Mouse (Mus musculus) hindbrain, embryonic 12.5 days (tissue): Measurements from ENCODE around the gene Negr1. TPM values are rescaled to one million over a fixed set of nuclear protein-coding genes. Genes with fewer than 3 reads are reported as not detected.

Experiments
- ATAC-seq: fragments of 200-750 bp; cut with Nextera tagmentation; 2 replicates; pipeline ENCODE4 v1.8.0; 2017; ENCODE audit warnings: moderate TSS enrichment; ENCODE audit not compliant: low FRiP score
- H3K27ac ChIP-seq: fragments of 300-500 bp; sonication (generic); 2 replicates; pipeline ENCODE4 v1.5.1; 2016; ENCODE audit warnings: mild to moderate bottlenecking
- H3K27me3 ChIP-seq: fragments of 300-500 bp; sonication (generic); 2 replicates; pipeline ENCODE4 v1.6.1; 2016; ENCODE audit warnings: mild to moderate bottlenecking
- H3K36me3 ChIP-seq: fragments of 300-500 bp; sonication (generic); 2 replicates; pipeline ENCODE4 v1.6.1; 2016; ENCODE audit warnings: mild to moderate bottlenecking
- H3K4me1 ChIP-seq: fragments of 300-500 bp; sonication (generic); 2 replicates; pipeline ENCODE4 v1.6.1; 2016
- H3K4me2 ChIP-seq: fragments of 300-500 bp; sonication (generic); replicated peaks from 2 replicates; pipeline ENCODE4 v1.6.1; 2016; ENCODE audit warnings: mild to moderate bottlenecking
- H3K4me3 ChIP-seq: fragments of 300-500 bp; sonication (generic); 2 replicates; pipeline ENCODE4 v1.5.1; 2016; ENCODE audit warnings: mild to moderate bottlenecking
- H3K9ac ChIP-seq: fragments of 300-500 bp; sonication (generic); 2 replicates; pipeline ENCODE4 v1.6.1; 2016; ENCODE audit warnings: mild to moderate bottlenecking, moderate library complexity
- H3K9me3 ChIP-seq: fragments of 300-500 bp; sonication (generic); replicated peaks from 2 replicates; pipeline ENCODE4 v1.6.1; 2016; ENCODE audit warnings: mild to moderate bottlenecking
- WGBS: fragments of 180-500 bp; shearing (Covaris S2); methylation state at CpG from one replicate; pipeline ENCODE4 v1.1.7; 2016; 5-methylcytosine and 5-hydroxymethylcytosine counted together
- polyA plus RNA-seq: library from polyadenylated mRNA; unstranded; fragments of >200 nt; fragmentation: Nextera tagmentation; extraction: Ambion mirVana; gene quantifications from 2 replicates; pipeline ENCODE4 v1.2.1, GENCODE M21; 2016

The Negr1 gene
- polyA plus RNA-seq, 1 experiment from 2014 or later: 15.4 TPM

- no peaks in the 10 kb centered on the region for H3K27me3 ChIP-seq
- H3K4me2 ChIP-seq: no peak overlapping the region
- H3K4me1 ChIP-seq: no peaks in the 10 kb centered on the region
- WGBS: 87% methylated on average over 3 of the region's 3 CpGs
- no peak overlapping the region for H3K27ac ChIP-seq
- H3K4me3 ChIP-seq: no peak overlapping the region
- H3K9me3 ChIP-seq: no peaks in the 10 kb centered on the region
- H3K36me3 ChIP-seq: no peaks in the 10 kb centered on the region
- ATAC-seq: no peak
- H3K9ac ChIP-seq: no peak overlapping the region
Measured at GRCm38 (mm10) chr3:156823039-156823438, 261.4 kb downstream of the Negr1 start.

- Histone ChIP-seq H3K4me1 (no peaks in the 10 kb centered on the region), H3K9me3 (no peaks in the 10 kb centered on the region), H3K4me2 (no peak overlapping the region), H3K27me3 (no peaks in the 10 kb centered on the region), H3K4me3 (no peak overlapping the region), H3K9ac (no peak overlapping the region), H3K27ac (no peak overlapping the region), H3K36me3 (no peaks in the 10 kb centered on the region)
- 47% methylated on average over 3 of the region's 3 CpGs for WGBS
- ATAC-seq: no peak
Measured at GRCm38 (mm10) chr3:156833920-156834319, 272.3 kb downstream of the Negr1 start.

GRCm38 (mm10) chr3:156838550-156838949, 277.0 kb downstream of the Negr1 start:
- no peaks in the 10 kb centered on the region for H3K36me3 ChIP-seq
- WGBS: 78% methylated on average over 2 of the region's 2 CpGs
- ATAC-seq: no peak

DNA sequence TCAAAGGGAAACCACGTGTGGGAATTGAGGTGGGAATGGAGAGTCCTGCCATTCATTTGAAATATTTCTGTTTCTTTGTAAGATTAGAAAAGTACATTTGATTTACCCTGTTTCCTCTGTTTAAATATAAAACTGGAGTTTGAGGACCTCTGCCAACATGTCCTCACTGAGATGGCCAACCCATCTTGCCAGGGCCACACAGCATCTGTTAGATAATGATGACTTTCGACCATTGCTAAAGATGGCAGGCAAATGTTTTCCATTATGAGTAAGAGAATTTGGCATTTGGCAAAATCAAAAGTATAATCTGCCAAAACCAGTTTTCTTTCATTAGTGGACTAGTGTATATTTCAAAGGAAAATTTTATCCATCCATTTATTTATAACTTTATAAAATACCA, 286.8 kb downstream of the Negr1 start:
- ATAC-seq: no peak
- 84% methylated on average over 2 of the region's 2 CpGs for WGBS
- H3K9ac ChIP-seq: no peak overlapping the region
- H3K36me3 ChIP-seq: no peaks in the 10 kb centered on the region
- H3K4me2 ChIP-seq: no peak overlapping the region
- H3K9me3 ChIP-seq: no peaks in the 10 kb centered on the region
- H3K27ac ChIP-seq: no peak overlapping the region
- H3K4me3 ChIP-seq: no peak overlapping the region
- no peaks in the 10 kb centered on the region for H3K4me1 ChIP-seq
- H3K27me3 ChIP-seq: no peaks in the 10 kb centered on the region

More at GRCm38 (mm10) chr3:156838550-156838949, 277.0 kb downstream of the Negr1 start:
- Histone ChIP-seq H3K9ac (no peak overlapping the region), H3K4me3 (no peak overlapping the region), H3K27ac (no peak overlapping the region), H3K4me1 (no peaks in the 10 kb centered on the region), H3K9me3 (no peaks in the 10 kb centered on the region), H3K4me2 (no peak overlapping the region), H3K27me3 (no peaks in the 10 kb centered on the region)

- Histone ChIP-seq H3K4me2 (no peak overlapping the region), H3K9me3 (no peaks in the 10 kb centered on the region)
- 81% methylated on average over 3 of the region's 3 CpGs for WGBS
Measured at GRCm38 (mm10) chr3:156851921-156852320, 290.3 kb downstream of the Negr1 start.

GRCm38 (mm10) chr3:156870239-156870921, 308.8 kb downstream of the Negr1 start:
- H3K9me3 ChIP-seq: no peaks in the 10 kb centered on the region
- no peak overlapping the region for H3K4me3 ChIP-seq
- no peak overlapping the region for H3K4me2 ChIP-seq
- 70% methylated on average over 3 of the region's 3 CpGs for WGBS
- 0 out of 2 replicates have a peak overlapping the region, but pooled peaks have one; percentile 35 for H3K27ac ChIP-seq
- peaks cover 8% of the 10 kb centered on the region; the same call in 1 of the 2 replicates for H3K4me1 ChIP-seq
- H3K27me3 ChIP-seq: no peaks in the 10 kb centered on the region
- ATAC-seq: no peak
- no peak overlapping the region for H3K9ac ChIP-seq
- no peaks in the 10 kb centered on the region for H3K36me3 ChIP-seq

More at GRCm38 (mm10) chr3:156851921-156852320, 290.3 kb downstream of the Negr1 start:
- H3K27ac ChIP-seq: no peak overlapping the region
- H3K9ac ChIP-seq: no peak overlapping the region
- ATAC-seq: no peak
- no peaks in the 10 kb centered on the region for H3K27me3 ChIP-seq
- no peaks in the 10 kb centered on the region for H3K36me3 ChIP-seq
- H3K4me1 ChIP-seq: no peaks in the 10 kb centered on the region
- no peak overlapping the region for H3K4me3 ChIP-seq

- no peak overlapping the region for H3K4me3 ChIP-seq
- H3K4me2 ChIP-seq: no peak overlapping the region
- peak; percentile 68; the same call in 1 of the 2 replicates for ATAC-seq
- no peak overlapping the region for H3K9ac ChIP-seq
- peaks cover 8% of the 10 kb centered on the region; the same call in 1 of the 2 replicates for H3K4me1 ChIP-seq
- H3K27ac ChIP-seq: 0 out of 2 replicates have a peak overlapping the region, but pooled peaks have one; percentile 5
- H3K36me3 ChIP-seq: no peaks in the 10 kb centered on the region
- 14% methylated on average over 2 of the region's 2 CpGs for WGBS
- H3K27me3 ChIP-seq: no peaks in the 10 kb centered on the region
- no peaks in the 10 kb centered on the region for H3K9me3 ChIP-seq
Measured at GRCm38 (mm10) chr3:156870922-156871257, 309.3 kb downstream of the Negr1 start.

DNA sequence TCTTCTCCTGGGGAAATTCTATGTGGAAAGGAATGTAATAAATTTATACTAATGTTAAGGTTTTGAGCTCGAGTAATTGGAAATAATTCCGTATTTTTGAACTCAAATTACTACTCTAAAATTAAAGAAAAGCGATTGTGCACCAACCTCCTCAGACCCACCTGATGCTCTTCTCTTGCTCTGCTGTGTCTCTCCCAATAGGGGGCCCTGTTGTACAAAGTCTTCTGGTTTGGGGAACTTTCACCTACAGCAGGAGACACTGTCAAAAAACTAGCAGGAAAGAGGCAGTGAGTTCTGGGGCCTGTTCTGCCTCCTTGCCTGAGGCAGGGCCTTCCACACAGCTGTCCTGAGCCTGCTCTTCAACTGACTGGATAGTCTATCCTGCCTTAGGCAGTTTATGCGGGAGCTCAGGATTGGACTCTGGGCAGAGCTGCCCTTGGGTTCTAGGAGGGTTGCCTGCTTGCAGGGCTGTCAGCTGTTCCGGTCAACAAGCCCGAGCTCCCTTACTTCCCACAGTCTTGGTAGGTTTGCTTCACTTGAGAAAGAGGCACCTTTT, 310.1 kb downstream of the Negr1 start:
- 83% methylated on average over 6 of the region's 6 CpGs for WGBS
- no peak overlapping the region for H3K4me2 ChIP-seq
- no peak overlapping the region for H3K27ac ChIP-seq
- peaks cover 8% of the 10 kb centered on the region; the same call in 1 of the 2 replicates for H3K4me1 ChIP-seq
- no peaks in the 10 kb centered on the region for H3K27me3 ChIP-seq
- no peak overlapping the region for H3K4me3 ChIP-seq
- H3K36me3 ChIP-seq: no peaks in the 10 kb centered on the region
- H3K9ac ChIP-seq: no peak overlapping the region
- 0 out of 2 replicates have a peak, but pooled peaks have one; percentile 41 for ATAC-seq
- no peaks in the 10 kb centered on the region for H3K9me3 ChIP-seq

DNA sequence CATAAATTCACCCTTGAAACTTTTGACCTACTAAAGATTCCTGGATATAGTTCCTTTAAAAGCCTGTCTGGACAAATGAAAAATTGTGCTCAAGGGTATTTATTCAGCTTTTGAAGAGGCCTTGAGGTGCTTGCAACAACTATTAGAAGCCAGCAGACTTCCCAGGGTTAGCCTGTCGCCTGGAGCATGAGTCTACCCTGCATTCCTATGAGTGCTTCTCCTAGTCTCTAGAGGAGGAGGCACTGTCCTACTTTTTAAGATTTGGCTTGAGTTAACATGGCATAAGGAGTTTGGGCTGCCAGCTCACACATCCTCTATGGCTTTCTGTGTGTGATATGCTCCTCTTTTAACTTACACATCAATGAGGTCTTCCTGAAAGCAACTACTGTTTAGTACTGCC, 315.0 kb downstream of the Negr1 start:
- Histone ChIP-seq H3K36me3 (no peaks in the 10 kb centered on the region), H3K27ac (no peak overlapping the region), H3K4me1 (peaks cover 2% of the 10 kb centered on the region; the same call in 1 of the 2 replicates), H3K27me3 (no peaks in the 10 kb centered on the region), H3K9ac (no peak overlapping the region), H3K9me3 (no peaks in the 10 kb centered on the region), H3K4me2 (no peak overlapping the region), H3K4me3 (no peak overlapping the region)
- ATAC-seq: no peak
- 83% methylated on average over 1 of the region's 1 CpGs for WGBS

- Histone ChIP-seq H3K36me3 (no peaks in the 10 kb centered on the region), H3K4me1 (no peaks in the 10 kb centered on the region), H3K9ac (no peak overlapping the region), H3K4me3 (no peak overlapping the region), H3K9me3 (no peaks in the 10 kb centered on the region), H3K27ac (no peak overlapping the region), H3K4me2 (no peak overlapping the region), H3K27me3 (no peaks in the 10 kb centered on the region)
- 81% methylated on average over 3 of the region's 3 CpGs for WGBS
- ATAC-seq: no peak
Measured at GRCm38 (mm10) chr3:156882129-156882528, 320.5 kb downstream of the Negr1 start.

- H3K9me3 ChIP-seq: no peaks in the 10 kb centered on the region
- H3K27ac ChIP-seq: no peak overlapping the region
- no peak overlapping the region for H3K4me3 ChIP-seq
- no peak overlapping the region for H3K9ac ChIP-seq
- WGBS: 89% methylated on average over 1 of the region's 1 CpGs
- no peaks in the 10 kb centered on the region for H3K36me3 ChIP-seq
- H3K27me3 ChIP-seq: no peaks in the 10 kb centered on the region
- no peaks in the 10 kb centered on the region for H3K4me1 ChIP-seq
- no peak for ATAC-seq
- no peak overlapping the region for H3K4me2 ChIP-seq
Measured at GRCm38 (mm10) chr3:156883873-156884272, 322.3 kb downstream of the Negr1 start.

- no peak for ATAC-seq
- no peaks in the 10 kb centered on the region for H3K36me3 ChIP-seq
- WGBS: 84% methylated on average over 1 of the region's 1 CpGs
Measured at GRCm38 (mm10) chr3:156885689-156886088, 324.1 kb downstream of the Negr1 start.

DNA sequence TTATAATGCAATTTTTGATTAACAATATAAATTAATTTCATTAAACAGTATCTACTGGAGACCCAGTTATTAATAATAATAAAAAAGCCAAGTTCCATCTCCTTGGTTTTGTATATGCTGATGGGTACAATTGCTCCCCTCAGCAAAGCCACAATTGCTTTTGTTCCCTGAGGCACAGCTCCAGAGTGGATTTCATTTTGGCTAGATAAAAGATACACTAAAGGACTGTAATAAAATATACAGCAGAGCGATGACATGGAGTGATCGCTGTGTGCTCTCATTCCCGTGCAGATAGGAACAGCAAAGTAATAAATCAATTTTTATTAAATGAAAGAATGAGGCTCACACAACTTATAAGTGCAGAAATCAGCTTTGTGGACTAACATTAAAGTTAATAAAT, 325.3 kb downstream of the Negr1 start:
- Histone ChIP-seq H3K4me3 (no peak overlapping the region), H3K4me2 (no peak overlapping the region), H3K4me1 (no peaks in the 10 kb centered on the region), H3K27ac (no peak overlapping the region), H3K9me3 (no peaks in the 10 kb centered on the region), H3K27me3 (no peaks in the 10 kb centered on the region), H3K36me3 (no peaks in the 10 kb centered on the region), H3K9ac (no peak overlapping the region)
- 80% methylated on average over 3 of the region's 3 CpGs for WGBS
- ATAC-seq: no peak

More at GRCm38 (mm10) chr3:156885689-156886088, 324.1 kb downstream of the Negr1 start:
- Histone ChIP-seq H3K9ac (no peak overlapping the region), H3K9me3 (no peaks in the 10 kb centered on the region), H3K27ac (no peak overlapping the region), H3K4me1 (no peaks in the 10 kb centered on the region), H3K4me2 (no peak overlapping the region), H3K27me3 (no peaks in the 10 kb centered on the region), H3K4me3 (no peak overlapping the region)
